ENCODE assay signal across 20 mouse cellular contexts in the genomic region with DNA sequence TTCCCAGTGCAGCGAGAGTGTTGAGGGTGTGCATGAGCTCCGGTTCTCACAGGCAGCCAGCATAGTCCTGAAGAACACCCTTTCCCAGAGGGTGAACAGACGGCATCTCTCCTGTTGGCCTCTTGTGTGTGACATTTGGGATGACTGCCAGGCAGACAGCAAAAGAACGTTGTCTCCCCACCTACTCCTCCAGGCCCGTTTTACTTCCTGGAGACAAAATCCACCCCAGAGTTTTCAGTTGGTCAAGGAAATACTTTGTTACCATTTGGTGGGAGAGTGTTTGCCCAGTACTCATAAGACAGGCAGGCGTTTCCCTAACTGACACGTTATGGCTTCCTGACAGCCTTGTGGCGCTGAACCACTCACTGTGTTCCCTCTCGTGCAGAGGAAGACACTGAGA. TPM values are rescaled to one million over a fixed set of nuclear protein-coding genes. Genes with fewer than 3 reads are reported as not detected.
DNase-seq lines count a peak whose midpoint lies in the region; ATAC-seq and TF ChIP-seq lines count a peak whose summit lies in the region.
"Had no signal": no experiment of that assay in that cellular context is flagged by ENCODE, and none has a peak within 500 bp of the region (broad histone marks: within the 10 kb centered on the region; RNA-seq: fewer than 3 reads in every experiment).

No protein-coding gene starts in this region.

- no peak for TF ChIP-seq CTCF in heart, postnatal 0 days (IDR thresholded peaks at IDR 0.05; ENCODE audit: low read depth)
- no peak for TF ChIP-seq CTCF in MEL (IDR thresholded peaks at IDR 0.05 in 2 of 3, conservative IDR thresholded peaks at IDR 0.05 in 1 of 3; ENCODE audit: control insufficient read depth in 1 of 3, insufficient read depth in 1 of 3, low read depth in 2 of 3, low read length in 3 of 3, poor library complexity in 1 of 3, severe bottlenecking in 1 of 3)
- TF ChIP-seq CTCF in liver, postnatal 0 days (IDR thresholded peaks at IDR 0.05; ENCODE audit: low read depth): no peak
- TF ChIP-seq CTCF in gastrocnemius, adult 2 months (IDR thresholded peaks at IDR 0.05): no peak

- TF ChIP-seq RAD21 in MEL (IDR thresholded peaks at IDR 0.05; ENCODE audit: low read depth, low read length): no peak

- H3K9ac ChIP-seq in heart, postnatal 0 days (replicated peaks; ENCODE audit: low read depth, low read length): no peak overlapping the region
- peak overlapping the region; percentile 68; the same call in 1 of the 2 replicates for H3K9ac ChIP-seq in MEL (ENCODE audit: control insufficient read depth, low read depth, low read length, poor library complexity, severe bottlenecking)
- H3K9ac ChIP-seq in liver, postnatal 0 days (replicated peaks): no peak overlapping the region
- H3K9ac ChIP-seq: forebrain, embryonic 15.5 days; heart, embryonic 15.5 days; limb, embryonic 13.5 days; midbrain, embryonic 15.5 days; neural tube, embryonic 12.5 days had no signal

- H3K9me3 ChIP-seq in heart, postnatal 0 days (replicated peaks; ENCODE audit: control insufficient read depth, low read length): no peaks in the 10 kb centered on the region
- H3K9me3 ChIP-seq in MEL (replicated peaks; ENCODE audit: insufficient read depth, low read length): no peaks in the 10 kb centered on the region
- no peaks in the 10 kb centered on the region for H3K9me3 ChIP-seq in liver, postnatal 0 days (ENCODE audit: low read length)
- H3K9me3 ChIP-seq: forebrain, embryonic 15.5 days; heart, embryonic 15.5 days; limb, embryonic 13.5 days; midbrain, embryonic 15.5 days; neural tube, embryonic 12.5 days had no signal

- no peaks in the 10 kb centered on the region for H3K27me3 ChIP-seq in heart, postnatal 0 days (ENCODE audit: control insufficient read depth, insufficient read depth, low read length)
- no peaks in the 10 kb centered on the region for H3K27me3 ChIP-seq in MEL (ENCODE audit: control insufficient read depth in 1 of 2, insufficient read depth in 2 of 2, low read length in 2 of 2)
- H3K27me3 ChIP-seq in liver, postnatal 0 days (ENCODE audit: insufficient read depth, low read length): no peaks in the 10 kb centered on the region
- H3K27me3 ChIP-seq: forebrain, embryonic 15.5 days; heart, embryonic 15.5 days; limb, embryonic 13.5 days; midbrain, embryonic 15.5 days; neural tube, embryonic 12.5 days had no signal

- TF ChIP-seq POLR2A in MEL (IDR thresholded peaks at IDR 0.05; ENCODE audit: control insufficient read depth in 1 of 2, insufficient read depth in 1 of 2, low read depth in 1 of 2, low read length in 2 of 2, poor library complexity in 1 of 2): no peak

- intact Hi-C loops in gastrocnemius, adult 2 months (cut with DNase I): loop anchor here (5.0 kb wide), 1 partner anchor 57 kb away; a partner anchor contains a TSS

- H3K4me3 ChIP-seq in heart, postnatal 0 days (ENCODE audit: low read depth, low read length): no peak overlapping the region
- H3K4me3 ChIP-seq in MEL (ENCODE audit: control insufficient read depth in 1 of 2, insufficient read depth in 1 of 2, low read depth in 2 of 2, low read length in 2 of 2) (no peak overlapping the region), macrophage (ENCODE audit: inconsistent target) (no peak overlapping the region)
- H3K4me3 ChIP-seq in liver, postnatal 0 days (ENCODE audit: low read depth, low read length): no peak overlapping the region
- H3K4me3 ChIP-seq in gastrocnemius, adult 2 months: no peak overlapping the region
- H3K4me3 ChIP-seq: forebrain, embryonic 15.5 days; heart, embryonic 15.5 days; left cerebral cortex, adult 2 months; limb, embryonic 13.5 days; midbrain, embryonic 15.5 days; neural tube, embryonic 12.5 days had no signal

- no peak for TF ChIP-seq EP300 in heart, postnatal 0 days (IDR thresholded peaks at IDR 0.05; ENCODE audit: low read depth)
- TF ChIP-seq EP300 in MEL (IDR thresholded peaks at IDR 0.05; ENCODE audit: low read depth in 1 of 2, low read length in 2 of 2): no peak
- no peak for TF ChIP-seq EP300 in liver, postnatal 0 days (IDR thresholded peaks at IDR 0.05; ENCODE audit: low read depth)

- peaks cover 21% of the 10 kb centered on the region; the same call in 1 of the 2 replicates for H3K4me1 ChIP-seq in heart, postnatal 0 days (ENCODE audit: control insufficient read depth, insufficient read depth)
- H3K4me1 ChIP-seq in MEL (ENCODE audit: control insufficient read depth in 1 of 2, insufficient read depth in 2 of 2, low read length in 2 of 2): peaks cover 21 to 26% of the 10 kb centered on the region in 2 experiments
- H3K4me1 ChIP-seq in liver, postnatal 0 days (ENCODE audit: insufficient read depth): peaks cover 35% of the 10 kb centered on the region

- ATAC-seq in heart, postnatal 0 days (ENCODE audit: insufficient read depth, low read depth): no peak
- no peak for ATAC-seq in liver, postnatal 0 days
- ATAC-seq: forebrain, embryonic 15.5 days; midbrain, embryonic 15.5 days had no signal

- DNase-seq in heart, postnatal 0 days (ENCODE audit: low spot score): peak; percentile 30
- DNase-seq in heart, adult 11 months: no peak
- DNase-seq in MEL (ENCODE audit: low read depth, low spot score): no peak
- DNase-seq in lung, adult 18-20 months: peak; percentile 57 to 80
- DNase-seq in liver, postnatal 0 days: no peak
- no peak for DNase-seq in thymus, adult 18-20 months
- DNase-seq in gastrocnemius, adult 2 months: no peak
- DNase-seq: cerebellum, adult 11 months; embryo, embryonic 11 days; gastrocnemius, postnatal 36 days had no signal

- no peak overlapping the region for H3K27ac ChIP-seq in heart, postnatal 0 days (ENCODE audit: low read depth)
- H3K27ac ChIP-seq in MEL (ENCODE audit: control insufficient read depth, low read depth, low read length) (peak overlapping the region; percentile 74; the same call in 1 of the 2 replicates), macrophage (peak overlapping the region; percentile 51; the same call in 1 of the 2 replicates)
- H3K27ac ChIP-seq in liver, postnatal 0 days (ENCODE audit: low read depth): no peak overlapping the region
- no peak overlapping the region for H3K27ac ChIP-seq in gastrocnemius, adult 2 months
- H3K27ac ChIP-seq: forebrain, embryonic 15.5 days; heart, embryonic 15.5 days; left cerebral cortex, adult 2 months; limb, embryonic 13.5 days; midbrain, embryonic 15.5 days; neural tube, embryonic 12.5 days had no signal

- WGBS in heart, postnatal 0 days: 30% methylated on average over 9 of the region's 9 CpGs
- 60% methylated on average over 9 of the region's 9 CpGs for WGBS in macrophage (ENCODE audit: missing documents)
- WGBS in liver, postnatal 0 days (ENCODE audit: insufficient replicate concordance): 49% methylated on average over 9 of the region's 9 CpGs

- no peaks in the 10 kb centered on the region for H3K36me3 ChIP-seq in heart, postnatal 0 days (replicated peaks; ENCODE audit: control insufficient read depth, insufficient read depth, low read length)
- peaks cover 0 to 15% of the 10 kb centered on the region in 2 experiments; a peak in 2 of 4 replicates for H3K36me3 ChIP-seq in MEL (ENCODE audit: control insufficient read depth in 1 of 2, insufficient read depth in 2 of 2, low read length in 2 of 2)
- no peaks in the 10 kb centered on the region for H3K36me3 ChIP-seq in macrophage (ENCODE audit: inconsistent target)
- H3K36me3 ChIP-seq in liver, postnatal 0 days (replicated peaks; ENCODE audit: insufficient read depth, low read length): no peaks in the 10 kb centered on the region
- H3K36me3 ChIP-seq: forebrain, embryonic 15.5 days; heart, embryonic 15.5 days; limb, embryonic 13.5 days; midbrain, embryonic 15.5 days; neural tube, embryonic 12.5 days had no signal

- no peak overlapping the region for H3K4me2 ChIP-seq in heart, postnatal 0 days (ENCODE audit: low read depth, low read length)
- H3K4me2 ChIP-seq in liver, postnatal 0 days (ENCODE audit: low read depth, low read length): no peak overlapping the region
- H3K4me2 ChIP-seq: forebrain, embryonic 15.5 days; heart, embryonic 15.5 days; limb, embryonic 13.5 days; midbrain, embryonic 15.5 days; neural tube, embryonic 12.5 days had no signal

- H3K79me2 ChIP-seq in MEL (ENCODE audit: control insufficient read depth, insufficient read depth, low read length, poor library complexity) (peaks cover 6% of the 10 kb centered on the region; the same call in 1 of the 2 replicates), macrophage (ENCODE audit: inconsistent target) (no peaks in the 10 kb centered on the region)

RNA-seq across cellular contexts. Expression of a gene that starts 2.8 kb away (rescaled TPM):
- total RNA-seq in heart, postnatal 0 days (2014; rRNA removed; ENCODE audit: low replicate concordance): not detected in 2 replicates
- polyA plus RNA-seq in heart, postnatal 0 days (2015; fragmentation: Nextera tagmentation; extraction: Ambion mirVana): 0.10 TPM in 1 of 2 replicates, not detected in the other
- 0.19 TPM in 1 of 2 replicates, not detected in the other for total RNA-seq in MEL (2012; rRNA removed)
- under 1 TPM in 1 of 2 experiments, not detected in 1; 0.61 TPM for polyA plus RNA-seq in MEL (2012; ENCODE audit: insufficient read depth in 1 of 2, insufficient read length in 2 of 2, low read depth in 1 of 2, low replicate concordance in 2 of 2, missing spikeins in 1 of 2)
- not detected for total RNA-seq in macrophage (2018; cell fraction: chromatin; rRNA removed)
- total RNA-seq in macrophage (2018; cell fraction: cytosol; rRNA removed): not detected
- not detected for total RNA-seq in macrophage (2018; cell fraction: nucleus; rRNA removed)
- not detected in 3 replicates for polyA plus RNA-seq in macrophage (2018)
- 0.17 and 0.36 TPM in 2 replicates for polyA plus RNA-seq in liver, postnatal 0 days (2015; fragmentation: Nextera tagmentation; extraction: Ambion mirVana)
- total RNA-seq in gastrocnemius, adult 2 months (2021): not detected
- total RNA-seq: adrenal gland, postnatal 14 days; gastrocnemius, postnatal 36 days; layer of hippocampus, adult 18-20 months; left cerebral cortex, adult 2 months had no signal
- polyA plus RNA-seq: forebrain, embryonic 15.5 days; G1E; neural tube, embryonic 12.5 days had no signal

RNA-seq across cellular contexts. Expression of a gene that starts 3.0 kb away (rescaled TPM):
- 16.9 and 18.8 TPM in 2 replicates for total RNA-seq in heart, postnatal 0 days (2014; rRNA removed; ENCODE audit: low replicate concordance)
- 6.2 and 7.7 TPM in 2 replicates for polyA plus RNA-seq in heart, postnatal 0 days (2015; fragmentation: Nextera tagmentation; extraction: Ambion mirVana)
- total RNA-seq in MEL (2012; rRNA removed): 22.0 and 24.7 TPM in 2 replicates
- polyA plus RNA-seq in MEL (2012; ENCODE audit: insufficient read depth in 1 of 2, insufficient read length in 2 of 2, low read depth in 1 of 2, low replicate concordance in 2 of 2, missing spikeins in 1 of 2) (10 to 100 TPM in 1 of 2 experiments, not detected in 1; 16.5 TPM), macrophage (2018) (8.6 to 10.1 TPM (median 8.7 TPM) in 3 replicates)
- 10 to 100 TPM in 23 of 26 experiments, 1 to 10 TPM in 3; 7.1 to 69.1 (median 19.7) TPM for total RNA-seq in macrophage (2018; cell fraction: chromatin; rRNA removed)
- total RNA-seq in macrophage (2018; cell fraction: cytosol; rRNA removed): 10 to 100 TPM in 24 of 26 experiments, 1 to 10 TPM in 2; 8.5 to 18.1 (median 12.7) TPM
- total RNA-seq in macrophage (2018; cell fraction: nucleus; rRNA removed): 10 to 100 TPM in 22 of 26 experiments, 1 to 10 TPM in 4; 3.6 to 20.0 (median 13.6) TPM
- 4.6 and 5.3 TPM in 2 replicates for polyA plus RNA-seq in liver, postnatal 0 days (2015; fragmentation: Nextera tagmentation; extraction: Ambion mirVana)
- 1 to 10 TPM; 7.5 to 7.6 TPM for total RNA-seq in gastrocnemius, adult 2 months (2021)

RNA-seq across cellular contexts. Expression of a gene that starts 56.0 kb away (rescaled TPM):
- 5.8 and 12.4 TPM in 2 replicates for total RNA-seq in heart, postnatal 0 days (2014; rRNA removed; ENCODE audit: low replicate concordance)
- polyA plus RNA-seq in heart, postnatal 0 days (2015; fragmentation: Nextera tagmentation; extraction: Ambion mirVana): 3.5 and 4.1 TPM in 2 replicates
- 11.3 and 11.7 TPM in 2 replicates for total RNA-seq in MEL (2012; rRNA removed)
- 10 to 100 TPM in 1 of 2 experiments, not detected in 1; 15.0 TPM for polyA plus RNA-seq in MEL (2012; ENCODE audit: insufficient read depth in 1 of 2, insufficient read length in 2 of 2, low read depth in 1 of 2, low replicate concordance in 2 of 2, missing spikeins in 1 of 2)
- total RNA-seq in macrophage (2018; cell fraction: chromatin; rRNA removed): 10 to 100 TPM in 6 of 26 experiments, 1 to 10 TPM in 20; 1.9 to 17.0 (median 8.4) TPM
- total RNA-seq in macrophage (2018; cell fraction: cytosol; rRNA removed): 10 to 100 TPM in 7 of 26 experiments, 1 to 10 TPM in 19; 4.8 to 13.1 (median 7.5) TPM
- total RNA-seq in macrophage (2018; cell fraction: nucleus; rRNA removed): 10 to 100 TPM in 3 of 26 experiments, 1 to 10 TPM in 23; 2.4 to 12.8 (median 6.4) TPM
- 6.9 to 12.3 TPM (median 7.4 TPM) in 3 replicates for polyA plus RNA-seq in macrophage (2018)
- polyA plus RNA-seq in liver, postnatal 0 days (2015; fragmentation: Nextera tagmentation; extraction: Ambion mirVana): 1.2 and 1.5 TPM in 2 replicates
- 10 to 100 TPM; 15.7 to 17.2 TPM for total RNA-seq in gastrocnemius, adult 2 months (2021)

Comparison
In these comparisons a context has a peak if more than half of its experiments do, and no peak if none do; other contexts are left out.
1. DNase-seq: peak in heart, postnatal 0 days (single experiment) and lung, adult 18-20 months (2 of 2); none in heart, adult 11 months (single experiment), MEL (single experiment), liver, postnatal 0 days (single experiment), thymus, adult 18-20 months (0 of 2) and gastrocnemius, adult 2 months (single experiment).
2. H3K27ac ChIP-seq: peak in MEL (single experiment) and macrophage (single experiment); none in heart, postnatal 0 days (single experiment), liver, postnatal 0 days (single experiment) and gastrocnemius, adult 2 months (single experiment).